Mouse (Mus musculus) lung, postnatal 4 days (tissue): ENCODE measurements around the gene Gbp8.
"Not testable (repeated sequence)": the region's sequence is repeated elsewhere in the genome, so short reads cannot be mapped to it uniquely, and the experiment has no call there.

Source experiments
- DNase-seq, 2 experiments: peaks; one replicate each; pipeline ENCODE4 v3.0.0; 2021

The Gbp8 gene

GRCm38 (mm10) chr5:105139409-105140088 lies at the start of gene Gbp8, which contains the start of the genes Gbp9 and Gbp4:
Gbp8 (minus strand) TSS chr5:105139540.
Gbp9 (minus strand) TSS chr5:105139539.
Gbp4 (minus strand) TSS chr5:105139586.
- DNase-seq, result peak; percentile 45 to 52

GRCm38 (mm10) chr5:105181446-105181845 lies 42.1 kb upstream of the Gbp8 start:
- DNase-seq, result no peak

- no peak for DNase-seq
Measured at GRCm38 (mm10) chr5:105156582-105156981, 17.2 kb upstream of the Gbp8 start.

GRCm38 (mm10) chr5:105154049-105154448 lies 14.7 kb upstream of the Gbp8 start:
- no peak for DNase-seq

GRCm38 (mm10) chr5:105148062-105148461 lies 8.7 kb upstream of the Gbp8 start:
- DNase-seq, result not testable (repeated sequence)

- DNase-seq, result peak; percentile 12 to 25
Measured at GRCm38 (mm10) chr5:105146447-105146846, 7.1 kb upstream of the Gbp8 start.

GRCm38 (mm10) chr5:105145731-105146130 lies 6.4 kb upstream of the Gbp8 start:
- peak in 1 of 2 experiments; percentile 27 for DNase-seq

- not testable (repeated sequence) for DNase-seq
Measured at GRCm38 (mm10) chr5:105140089-105140810, 910 bp upstream of the Gbp8 start.

GRCm38 (mm10) chr5:105138906-105139305 lies 434 bp downstream of the Gbp8 start:
- no peak for DNase-seq

GRCm38 (mm10) chr5:105136706-105137304 lies 2.5 kb downstream of the Gbp8 start:
- peak in 1 of 2 experiments; percentile 33 for DNase-seq

- DNase-seq, result not testable (repeated sequence)
Measured at GRCm38 (mm10) chr5:105121731-105122130, 17.6 kb downstream of the Gbp8 start.

GRCm38 (mm10) chr5:105115740-105116139 lies 23.6 kb downstream of the Gbp8 start:
- DNase-seq, result no peak

GRCm38 (mm10) chr5:105114696-105115095 lies 24.6 kb downstream of the Gbp8 start:
- no peak for DNase-seq

GRCm38 (mm10) chr5:105113656-105114055 lies 25.7 kb downstream of the Gbp8 start:
- no peak for DNase-seq

- peak; percentile 70 to 79 for DNase-seq
Measured at GRCm38 (mm10) chr5:105110271-105110852, 29.0 kb downstream of the Gbp8 start.

GRCm38 (mm10) chr5:105109775-105110174 lies 29.6 kb downstream of the Gbp8 start:
- DNase-seq, result peak in 1 of 2 experiments; percentile 8

- not testable (repeated sequence) for DNase-seq
Measured at GRCm38 (mm10) chr5:105105689-105106088, 33.7 kb downstream of the Gbp8 start.

- no peak for DNase-seq
Measured at GRCm38 (mm10) chr5:105081900-105082299, 57.4 kb downstream of the Gbp8 start.

- DNase-seq, result not testable (repeated sequence)
Measured at GRCm38 (mm10) chr5:105068356-105068755, 71.0 kb downstream of the Gbp8 start.

- not testable (repeated sequence) for DNase-seq
Measured at GRCm38 (mm10) chr5:105064443-105064842, 74.9 kb downstream of the Gbp8 start.

- DNase-seq, result no peak
Measured at GRCm38 (mm10) chr5:105063321-105063720, 76.0 kb downstream of the Gbp8 start.

GRCm38 (mm10) chr5:105062403-105062802 lies 76.9 kb downstream of the Gbp8 start:
- not testable (repeated sequence) for DNase-seq

- no peak for DNase-seq
Measured at GRCm38 (mm10) chr5:105060224-105060623, 79.1 kb downstream of the Gbp8 start.
